Mouse (Mus musculus): ENCODE measurements around the gene Eif4ebp2. TPM values are rescaled to one million over a fixed set of nuclear protein-coding genes. Genes with fewer than 3 reads are reported as not detected.

Eif4ebp2 gene
- polyA plus RNA-seq, 1 experiment from 2014 or later = 62.5 TPM

- H3K36me3 ChIP-seq (ENCODE audit: insufficient read depth, low read length) = no peaks in the 10 kb centered on the region
- H3K27me3 ChIP-seq (replicated peaks; ENCODE audit: insufficient read depth, low read length) = no peaks in the 10 kb centered on the region
- no peak overlapping the region for H3K27ac ChIP-seq (ENCODE audit: low read length)
- no peak for DNase-seq (ENCODE audit: low spot score)
- H3K4me1 ChIP-seq (ENCODE audit: insufficient read depth, low read depth, low read length) = no peaks in the 10 kb centered on the region
- H3K9ac ChIP-seq (replicated peaks; ENCODE audit: low read depth) = no peak overlapping the region
- no peak for ATAC-seq
- no peak overlapping the region for H3K4me2 ChIP-seq (replicated peaks; ENCODE audit: low read depth, low read length)
- TF ChIP-seq EP300 (IDR thresholded peaks at IDR 0.05) = no peak
- TF ChIP-seq CTCF (IDR thresholded peaks at IDR 0.05) = peak; percentile 62
- H3K9me3 ChIP-seq (ENCODE audit: low read length) = no peaks in the 10 kb centered on the region
- H3K4me3 ChIP-seq (ENCODE audit: low read depth, low read length) = no peak overlapping the region
- WGBS = 72% methylated on average over 5 of the region's 5 CpGs
Observed at GRCm38 (mm10) chr10:61402480-61402879, 50.0 kb downstream of the Eif4ebp2 start.

- no peak for DNase-seq (ENCODE audit: low spot score)
- H3K27ac ChIP-seq (ENCODE audit: low read length) = no peak overlapping the region
- no peaks in the 10 kb centered on the region for H3K4me1 ChIP-seq (ENCODE audit: insufficient read depth, low read depth, low read length)
- H3K9me3 ChIP-seq (ENCODE audit: low read length) = no peaks in the 10 kb centered on the region
- H3K36me3 ChIP-seq (ENCODE audit: insufficient read depth, low read length) = no peaks in the 10 kb centered on the region
- H3K27me3 ChIP-seq (replicated peaks; ENCODE audit: insufficient read depth, low read length) = no peaks in the 10 kb centered on the region
- WGBS = 86% methylated on average over 5 of the region's 5 CpGs
- no peak overlapping the region for H3K4me2 ChIP-seq (replicated peaks; ENCODE audit: low read depth, low read length)
- no peak overlapping the region for H3K4me3 ChIP-seq (ENCODE audit: low read depth, low read length)
- no peak for TF ChIP-seq CTCF (IDR thresholded peaks at IDR 0.05)
- no peak for TF ChIP-seq EP300 (IDR thresholded peaks at IDR 0.05)
- ATAC-seq = no peak
- H3K9ac ChIP-seq (replicated peaks; ENCODE audit: low read depth) = no peak overlapping the region
Observed at GRCm38 (mm10) chr10:61400407-61400806, 52.1 kb downstream of the Eif4ebp2 start.

- ATAC-seq (peak; percentile 76), DNase-seq (ENCODE audit: low spot score) (peak; percentile 91)
- no peak overlapping the region for H3K27ac ChIP-seq (ENCODE audit: low read length)
- no peaks in the 10 kb centered on the region for H3K4me1 ChIP-seq (ENCODE audit: insufficient read depth, low read depth, low read length)
- no peaks in the 10 kb centered on the region for H3K36me3 ChIP-seq (ENCODE audit: insufficient read depth, low read length)
- H3K4me2 ChIP-seq (replicated peaks; ENCODE audit: low read depth, low read length) = no peak overlapping the region
- no peak for TF ChIP-seq EP300 (IDR thresholded peaks at IDR 0.05)
- TF ChIP-seq CTCF (IDR thresholded peaks at IDR 0.05) = peak; percentile 96
- no peaks in the 10 kb centered on the region for H3K9me3 ChIP-seq (ENCODE audit: low read length)
- no peak overlapping the region for H3K9ac ChIP-seq (replicated peaks; ENCODE audit: low read depth)
- no peaks in the 10 kb centered on the region for H3K27me3 ChIP-seq (replicated peaks; ENCODE audit: insufficient read depth, low read length)
- no peak overlapping the region for H3K4me3 ChIP-seq (ENCODE audit: low read depth, low read length)
- 20% methylated on average over 12 of the region's 13 CpGs for WGBS
Observed at GRCm38 (mm10) chr10:61399156-61399734, 53.2 kb downstream of the Eif4ebp2 start.

GRCm38 (mm10) chr10:61398125-61398524 is 54.3 kb downstream of the Eif4ebp2 start:
- no peak overlapping the region for H3K4me2 ChIP-seq (replicated peaks; ENCODE audit: low read depth, low read length)
- H3K4me1 ChIP-seq (ENCODE audit: insufficient read depth, low read depth, low read length) = no peaks in the 10 kb centered on the region
- no peak overlapping the region for H3K4me3 ChIP-seq (ENCODE audit: low read depth, low read length)
- H3K27ac ChIP-seq (ENCODE audit: low read length) = no peak overlapping the region
- no peak for DNase-seq (ENCODE audit: low spot score)
- H3K27me3 ChIP-seq (replicated peaks; ENCODE audit: insufficient read depth, low read length) = no peaks in the 10 kb centered on the region
- 56% methylated on average over 3 of the region's 3 CpGs for WGBS
- no peak for ATAC-seq
- H3K9ac ChIP-seq (replicated peaks; ENCODE audit: low read depth) = no peak overlapping the region
- H3K9me3 ChIP-seq (ENCODE audit: low read length) = no peaks in the 10 kb centered on the region
- TF ChIP-seq EP300 (IDR thresholded peaks at IDR 0.05) (no peak), CTCF (IDR thresholded peaks at IDR 0.05) (no peak)
- no peaks in the 10 kb centered on the region for H3K36me3 ChIP-seq (ENCODE audit: insufficient read depth, low read length)

GRCm38 (mm10) chr10:61394476-61395136 is 57.9 kb downstream of the Eif4ebp2 start:
- ATAC-seq = peak; percentile 83
- H3K4me2 ChIP-seq (replicated peaks; ENCODE audit: low read depth, low read length) = peak overlapping the region; percentile 20; the same call in 1 of the 2 replicates
- 0 out of 2 replicates have a peak overlapping the region, but pooled peaks have one; percentile 1 for H3K9ac ChIP-seq (replicated peaks; ENCODE audit: low read depth)
- H3K9me3 ChIP-seq (ENCODE audit: low read length) = no peaks in the 10 kb centered on the region
- no peaks in the 10 kb centered on the region for H3K4me1 ChIP-seq (ENCODE audit: insufficient read depth, low read depth, low read length)
- no peak overlapping the region for H3K4me3 ChIP-seq (ENCODE audit: low read depth, low read length)
- TF ChIP-seq EP300 (IDR thresholded peaks at IDR 0.05) = peak; percentile 69; the same call in 1 of the 2 replicates
- no peak for TF ChIP-seq CTCF (IDR thresholded peaks at IDR 0.05)
- no peaks in the 10 kb centered on the region for H3K27me3 ChIP-seq (replicated peaks; ENCODE audit: insufficient read depth, low read length)
- 25% methylated on average over 9 of the region's 9 CpGs for WGBS
- no peaks in the 10 kb centered on the region for H3K36me3 ChIP-seq (ENCODE audit: insufficient read depth, low read length)
- peak; percentile 80 for DNase-seq (ENCODE audit: low spot score)
- peak overlapping the region; percentile 51; the same call in 1 of the 2 replicates for H3K27ac ChIP-seq (ENCODE audit: low read length)

- TF ChIP-seq EP300 (IDR thresholded peaks at IDR 0.05) = no peak
- TF ChIP-seq CTCF (IDR thresholded peaks at IDR 0.05) = no peak
- no peaks in the 10 kb centered on the region for H3K9me3 ChIP-seq (ENCODE audit: low read length)
- H3K4me2 ChIP-seq (replicated peaks; ENCODE audit: low read depth, low read length) = no peak overlapping the region
- H3K4me3 ChIP-seq (ENCODE audit: low read depth, low read length) = no peak overlapping the region
- no peaks in the 10 kb centered on the region for H3K27me3 ChIP-seq (replicated peaks; ENCODE audit: insufficient read depth, low read length)
- no peaks in the 10 kb centered on the region for H3K4me1 ChIP-seq (ENCODE audit: insufficient read depth, low read depth, low read length)
- 23% methylated on average over 4 of the region's 4 CpGs for WGBS
- DNase-seq (ENCODE audit: low spot score) = peak; percentile 36
- H3K9ac ChIP-seq (replicated peaks; ENCODE audit: low read depth) = no peak overlapping the region
- no peak for ATAC-seq
- H3K36me3 ChIP-seq (ENCODE audit: insufficient read depth, low read length) = no peaks in the 10 kb centered on the region
- H3K27ac ChIP-seq (ENCODE audit: low read length) = no peak overlapping the region
Observed at GRCm38 (mm10) chr10:61392584-61392983, 59.9 kb downstream of the Eif4ebp2 start.
